Mouse (Mus musculus) right cerebral cortex, postnatal 14 days (tissue): ENCODE results near the gene Pfn3.

ENCODE experiments used
- DNase-seq: peaks from one replicate; pipeline ENCODE4 v3.0.0; 2022

Pfn3 gene

DNA sequence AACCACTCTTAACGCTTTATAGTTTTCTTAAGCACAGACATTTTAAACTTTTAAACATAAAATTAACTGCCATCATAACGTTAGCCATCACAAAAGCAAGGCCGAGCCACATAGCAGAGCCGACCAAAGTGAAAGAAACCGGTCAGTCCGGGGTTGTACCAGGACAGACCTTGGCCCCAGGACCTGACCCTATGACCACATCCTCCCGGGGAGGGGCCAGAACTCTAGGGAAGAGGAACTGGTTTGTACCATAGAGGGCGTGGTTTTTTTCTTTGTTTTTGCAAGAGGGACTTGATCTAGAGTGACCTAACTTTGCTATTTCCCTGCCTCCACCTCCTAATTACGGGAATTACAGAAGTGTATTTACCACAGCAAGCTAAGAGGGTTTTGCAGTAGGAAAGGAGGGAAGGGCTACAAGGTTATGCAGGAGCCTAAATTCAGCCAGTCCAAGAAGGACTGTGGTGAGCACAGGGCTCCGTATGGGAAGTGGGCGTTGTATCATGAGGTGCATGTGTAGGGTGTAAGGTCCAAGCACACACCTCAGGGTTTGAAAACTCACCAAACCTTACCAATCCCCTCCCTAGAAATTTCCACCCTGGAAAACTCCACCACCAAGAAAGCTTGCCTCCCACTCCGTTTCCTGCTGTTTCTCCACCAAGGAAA, 14.3 kb upstream of the Pfn3 start:
- no peak for DNase-seq

DNA sequence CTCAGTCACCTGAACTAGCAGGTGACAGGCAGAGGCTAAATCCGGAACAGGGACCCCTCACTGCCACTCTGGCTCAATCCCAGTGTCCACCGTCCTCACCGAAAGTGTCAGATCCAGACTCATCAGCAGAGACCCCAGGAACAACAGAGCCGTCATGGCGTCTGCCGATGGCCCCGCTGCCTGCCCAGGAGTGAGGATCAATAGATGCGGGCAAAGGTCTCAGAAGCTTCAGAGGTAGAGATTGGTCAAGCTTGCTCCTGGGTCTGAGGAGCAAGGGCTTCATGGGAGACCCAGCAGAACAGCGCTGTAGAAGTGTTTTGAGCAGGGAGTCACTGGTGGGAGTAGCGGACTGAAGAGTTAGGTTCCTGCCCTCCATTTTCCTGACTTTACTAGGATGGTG, 11.6 kb upstream of the Pfn3 start, which contains the start of gene F12:
Gene F12 (minus strand): TSS at position 181 of the 400 bp plus-strand sequence.
- no peak for DNase-seq

DNA sequence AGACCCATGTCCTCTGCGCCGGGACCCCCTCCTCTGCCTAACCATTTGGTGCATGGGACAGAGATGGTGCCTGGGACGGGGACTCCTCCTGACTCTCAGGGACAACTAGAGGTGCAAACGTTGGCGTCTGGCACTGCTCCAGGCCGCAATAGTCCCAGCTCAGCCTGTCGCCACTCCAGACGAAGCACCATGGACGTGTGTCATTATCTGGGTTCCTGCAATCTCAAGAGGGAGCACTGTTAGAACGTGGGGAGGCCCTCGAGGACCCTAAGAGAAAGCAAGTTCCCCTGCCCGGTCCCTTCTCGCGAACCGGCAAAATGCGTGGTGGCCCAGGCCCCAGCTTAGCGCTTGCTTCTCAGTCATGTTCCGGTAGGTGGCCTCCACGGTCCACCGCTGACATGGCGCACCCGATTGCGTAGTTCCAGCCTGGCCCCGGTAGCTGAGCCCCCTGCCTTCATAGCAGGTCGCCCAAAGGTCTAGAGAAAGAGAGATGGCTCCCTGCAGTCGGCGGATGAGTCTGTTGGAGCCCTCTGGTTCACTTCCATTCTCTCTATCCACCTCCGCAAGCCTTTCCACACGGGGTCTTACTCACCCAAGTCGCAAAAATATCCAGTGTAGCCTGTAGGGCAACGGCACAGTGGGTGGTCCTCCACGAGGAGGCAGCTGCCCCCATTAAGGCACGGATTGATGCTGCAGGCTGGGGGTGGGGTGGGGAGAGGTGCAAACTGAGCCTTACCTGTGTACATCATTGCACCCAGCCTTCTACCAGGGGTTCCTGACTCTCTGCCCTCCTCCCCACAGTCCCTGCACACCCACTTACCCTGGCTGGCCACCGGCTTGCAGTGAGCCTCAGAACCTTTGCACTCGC, 6.1 kb upstream of the Pfn3 start:
- DNase-seq: peak; percentile 71

DNA sequence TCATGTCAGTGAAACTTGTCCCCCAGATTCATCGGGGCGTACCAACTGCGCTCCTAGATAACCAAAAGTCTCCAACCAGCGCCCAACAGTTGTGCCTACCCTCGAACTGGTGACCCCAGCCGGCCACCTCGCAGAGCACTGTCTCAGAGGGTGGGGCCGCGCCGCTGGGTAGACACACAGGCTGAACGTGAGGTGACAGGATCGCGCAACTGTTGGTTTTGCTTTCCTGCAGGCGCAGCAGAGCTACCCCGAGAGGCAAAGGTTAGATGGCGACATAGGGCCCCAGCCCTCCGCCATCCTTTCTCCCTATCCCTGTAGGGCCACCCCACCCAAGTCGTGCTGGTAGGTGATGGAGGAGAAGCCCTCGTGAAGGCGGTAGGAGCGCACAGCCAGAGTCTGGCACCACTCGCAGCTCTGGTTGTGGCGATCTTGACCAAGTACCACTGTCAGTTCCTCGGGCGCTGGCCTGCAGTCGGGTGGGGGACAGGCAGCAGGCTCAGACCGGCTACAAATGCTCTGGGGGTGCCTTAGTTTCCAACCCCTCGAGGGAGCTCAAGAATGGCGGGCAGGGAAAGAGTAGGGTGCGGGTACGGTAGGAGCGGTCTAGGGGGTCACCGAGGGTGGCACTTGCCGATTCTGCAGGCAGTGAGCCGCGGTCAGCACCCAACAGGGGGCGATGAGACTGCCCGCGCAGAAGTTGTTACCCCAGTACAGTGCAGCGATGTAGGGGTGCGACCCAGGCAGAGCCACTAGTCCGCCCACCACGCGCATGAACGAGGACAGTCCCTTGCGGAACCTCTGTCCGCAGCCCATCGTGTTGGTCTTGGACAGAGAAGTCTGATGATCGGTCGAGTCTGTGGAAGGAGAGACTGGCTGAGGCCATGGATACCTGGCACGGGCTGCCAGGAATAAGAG, 5.2 kb upstream of the Pfn3 start:
- DNase-seq: peak; percentile 14

DNA sequence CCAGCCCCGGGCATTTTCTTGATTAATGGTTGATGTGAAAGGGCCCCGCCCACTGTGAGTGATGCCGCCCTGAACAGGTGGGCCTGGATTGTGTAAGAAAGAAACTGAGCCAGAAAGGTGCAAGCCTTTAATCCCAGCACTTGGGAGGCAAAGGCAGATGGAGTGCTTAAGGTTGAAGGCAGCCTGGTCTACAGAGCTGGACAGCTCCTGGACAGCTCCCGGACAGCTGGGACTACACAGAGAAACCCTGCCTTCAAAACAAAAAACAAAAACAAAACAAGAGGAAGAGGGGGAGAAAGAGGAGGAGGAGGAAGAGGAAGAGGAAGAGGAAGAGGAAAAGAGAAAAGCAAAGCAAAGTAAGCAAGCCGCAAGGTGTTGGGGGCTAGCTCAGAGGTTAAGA, 4.1 kb upstream of the Pfn3 start:
- no peak for DNase-seq

DNA sequence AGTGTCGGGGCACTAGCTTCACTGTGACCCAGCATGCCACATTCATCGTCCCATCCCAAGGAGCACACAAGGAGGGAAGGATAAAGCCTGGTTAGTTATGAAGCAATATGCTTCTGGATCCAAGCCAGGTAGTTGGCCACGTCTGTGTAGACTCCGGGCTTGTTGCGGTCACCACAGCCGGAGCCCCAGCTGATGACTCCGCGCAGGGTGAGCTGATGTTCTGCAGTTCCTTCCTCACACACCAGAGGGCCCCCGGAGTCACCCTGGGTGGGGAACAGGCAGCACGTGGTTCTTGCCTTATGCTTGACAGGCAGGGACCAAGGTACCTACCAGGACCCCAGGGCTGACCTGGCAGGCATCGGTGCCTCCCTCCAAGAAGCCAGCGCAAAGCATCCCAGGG, 3.0 kb upstream of the Pfn3 start:
- peak; percentile 90 for DNase-seq

DNA sequence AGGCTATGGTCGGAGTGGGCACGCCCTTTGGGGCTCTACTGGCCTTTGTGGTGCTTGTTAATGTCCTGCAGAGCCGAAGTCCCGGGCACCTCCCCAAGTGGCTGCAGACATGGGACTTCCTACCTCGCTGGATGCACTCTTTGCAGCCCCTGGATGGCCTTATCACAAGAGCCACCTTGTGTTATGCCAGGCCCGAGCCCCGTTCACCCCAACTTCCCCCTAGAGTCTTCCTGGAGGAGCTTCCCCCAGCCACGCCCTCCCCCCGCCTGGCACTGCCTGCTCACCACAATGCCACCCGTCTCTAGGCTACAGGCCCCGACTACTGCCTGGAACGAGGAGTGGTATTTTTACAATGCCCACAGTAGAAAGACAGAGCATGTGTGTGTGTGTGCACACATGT, 1.7 kb downstream of the Pfn3 start:
- no peak for DNase-seq

- DNase-seq: no peak
These were observed 2.3 kb downstream of the Pfn3 start for GRCm38 (mm10) chr13:55412643-55413307.

- DNase-seq: no peak
These were observed 3.2 kb downstream of the Pfn3 start for GRCm38 (mm10) chr13:55411826-55412225.

GRCm38 (mm10) chr13:55408546-55409120, 6.4 kb downstream of the Pfn3 start:
- DNase-seq: no peak

GRCm38 (mm10) chr13:55407341-55407740, 7.7 kb downstream of the Pfn3 start:
- DNase-seq: no peak

DNA sequence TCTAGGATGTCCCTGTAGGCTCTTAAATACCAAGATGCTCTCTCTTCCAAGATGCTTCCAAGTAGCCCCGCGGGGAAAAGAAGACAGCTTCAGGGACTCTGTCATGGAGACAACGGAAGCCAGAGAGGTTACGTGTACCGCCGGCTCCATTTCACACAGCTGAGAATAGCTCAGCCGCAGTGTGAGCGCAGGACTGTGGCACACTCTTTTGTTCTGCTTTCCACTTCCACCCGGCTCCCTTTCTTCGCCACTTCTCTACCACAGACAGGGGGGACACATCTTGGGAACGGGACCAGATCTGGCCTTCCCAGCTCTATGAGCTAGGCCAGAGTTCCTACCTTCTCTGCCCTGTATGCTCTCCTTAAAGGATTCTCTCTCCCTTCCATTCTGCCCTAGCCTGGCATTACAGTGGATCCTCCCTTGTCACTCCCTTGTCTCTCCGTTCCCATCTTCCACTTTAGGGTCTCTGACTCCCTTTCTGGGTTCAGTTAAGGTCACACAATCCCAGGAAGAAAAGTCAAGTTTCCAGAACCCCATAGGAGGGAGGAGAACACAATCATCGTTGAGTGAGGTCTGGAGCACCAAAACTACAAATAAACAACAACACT, 9.1 kb downstream of the Pfn3 start:
- DNase-seq: no peak

GRCm38 (mm10) chr13:55404853-55405782, 9.9 kb downstream of the Pfn3 start:
- DNase-seq: peak; percentile 82

GRCm38 (mm10) chr13:55403935-55404852, 10.8 kb downstream of the Pfn3 start:
- DNase-seq: no peak

DNA sequence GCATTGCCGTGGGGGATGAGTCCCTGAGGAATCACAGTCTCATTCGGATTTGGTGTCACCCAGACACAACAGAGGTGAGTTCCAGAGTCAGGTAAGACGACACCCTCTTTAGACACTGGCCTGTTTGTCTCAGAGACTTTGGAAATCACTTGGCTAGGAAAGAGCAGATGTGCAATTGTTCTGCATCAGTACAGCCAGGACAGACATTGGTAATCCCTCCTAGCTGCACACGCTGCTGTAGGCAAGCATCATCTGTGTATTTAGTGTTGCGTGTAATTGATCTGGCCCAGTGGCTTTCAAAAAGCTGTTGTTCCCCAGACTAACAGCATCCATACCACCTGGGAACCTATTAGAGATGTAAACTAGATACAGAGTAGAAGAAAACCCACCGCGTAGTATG, 11.8 kb downstream of the Pfn3 start:
- DNase-seq: no peak

DNA sequence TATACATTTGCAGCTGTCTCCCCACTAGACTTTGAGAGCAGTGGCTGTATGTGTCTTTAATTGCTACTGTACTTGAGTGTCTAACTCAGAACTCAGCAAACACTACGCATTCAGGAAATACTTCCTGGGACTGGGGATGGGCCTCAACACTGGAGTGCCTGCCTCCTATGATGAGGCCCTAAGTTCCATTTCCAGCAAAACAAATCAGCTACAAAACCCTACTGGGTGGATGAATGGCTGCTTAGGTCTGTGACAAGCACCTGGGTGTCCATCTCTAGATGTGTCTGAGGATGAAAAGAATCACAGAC, 15.0 kb downstream of the Pfn3 start:
- no peak for DNase-seq

DNA sequence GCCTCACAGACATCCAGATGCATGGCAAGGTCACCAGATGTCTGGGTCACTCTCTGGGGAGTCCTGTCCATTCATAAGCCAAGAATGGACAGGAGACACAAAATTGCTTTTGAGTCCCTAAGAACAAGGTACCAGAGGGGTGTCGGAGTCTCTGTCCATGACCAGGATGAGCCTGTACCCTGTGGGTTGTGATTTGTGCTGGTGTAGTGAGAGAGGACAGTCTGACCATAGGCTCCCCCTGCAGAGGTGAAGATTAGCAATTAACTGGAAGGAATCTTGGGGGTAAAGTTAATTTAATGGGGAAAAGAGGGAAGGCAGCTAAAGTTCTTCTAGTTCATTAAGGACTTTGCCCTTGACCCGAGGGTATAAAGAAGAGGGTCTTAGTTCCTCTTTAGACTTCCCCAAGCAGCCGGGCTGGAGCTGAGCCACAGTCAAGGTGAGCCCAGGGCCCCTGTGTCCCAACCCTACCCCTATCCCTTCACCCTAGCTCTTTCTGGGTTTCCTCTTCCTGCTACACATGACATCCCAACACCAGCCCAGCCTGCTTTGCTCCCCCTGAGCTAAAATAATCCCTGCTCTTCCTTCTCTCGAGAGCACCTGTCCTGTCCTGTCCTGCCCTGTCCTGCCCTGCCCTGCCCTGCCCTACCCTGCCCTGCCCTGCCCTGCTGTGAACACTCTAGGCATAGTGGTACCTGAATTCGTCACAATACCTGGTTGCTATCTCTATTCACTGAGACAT, 15.6 kb downstream of the Pfn3 start:
- DNase-seq: no peak

GRCm38 (mm10) chr13:55398088-55398487, 16.9 kb downstream of the Pfn3 start, which contains the start of gene Slc34a1:
Slc34a1 (plus strand) TSS chr13:55398187.
- DNase-seq: no peak

DNA sequence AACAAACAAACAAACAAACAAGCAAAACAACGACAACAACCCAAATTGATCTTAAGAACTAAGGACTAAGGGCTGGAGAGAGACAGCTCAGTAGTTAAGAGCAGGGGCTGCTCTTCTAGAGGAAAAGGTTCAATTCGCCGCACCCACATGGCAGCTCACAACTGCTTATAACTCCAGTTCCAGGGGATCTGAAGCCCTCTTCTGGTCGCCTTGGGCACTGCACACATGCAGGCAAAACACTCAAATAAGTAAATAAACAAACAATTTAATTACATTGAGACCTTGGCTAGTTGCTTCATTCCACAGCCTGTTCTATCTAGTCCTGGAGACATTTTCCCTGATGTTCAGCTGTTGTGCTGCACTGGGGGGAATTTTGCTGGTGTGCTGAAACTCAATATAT, 22.1 kb downstream of the Pfn3 start:
- DNase-seq: no peak
